Mouse (Mus musculus): ENCODE data around the gene Celf1. TPM values are rescaled to one million over a fixed set of nuclear protein-coding genes. Genes with fewer than 3 reads are reported as not detected.

The Celf1 gene
- total and polyA plus RNA-seq, 3 experiments, result 46.2 to 212 (median 82.3) TPM

- no peak for DNase-seq (ENCODE audit: low read depth, low spot score)
- Histone ChIP-seq H3K4me1 (ENCODE audit: control insufficient read depth in 1 of 2, insufficient read depth in 2 of 2, low read length in 2 of 2) (peaks cover 2% of the 10 kb centered on the region in 2 experiments; a peak in 1 of 4 replicates), H3K4me3 (ENCODE audit: control insufficient read depth in 1 of 2, insufficient read depth in 1 of 2, low read depth in 2 of 2, low read length in 2 of 2) (no peak overlapping the region), H3K9me3 (replicated peaks; ENCODE audit: insufficient read depth, low read length) (no peaks in the 10 kb centered on the region), H3K36me3 (ENCODE audit: control insufficient read depth in 1 of 2, insufficient read depth in 2 of 2, low read length in 2 of 2) (peaks cover 0 to 32% of the 10 kb centered on the region in 2 experiments; a peak in 3 of 4 replicates), H3K27me3 (ENCODE audit: control insufficient read depth in 1 of 2, insufficient read depth in 2 of 2, low read length in 2 of 2) (no peaks in the 10 kb centered on the region), H3K9ac (ENCODE audit: control insufficient read depth, low read depth, low read length, poor library complexity, severe bottlenecking) (no peak overlapping the region), H3K79me2 (ENCODE audit: control insufficient read depth, insufficient read depth, low read length, poor library complexity) (no peaks in the 10 kb centered on the region), H3K27ac (ENCODE audit: control insufficient read depth, low read depth, low read length) (no peak overlapping the region)
- TF ChIP-seq TAL1 (IDR thresholded peaks at IDR 0.05; ENCODE audit: low read length), result no peak
- no peak for TF ChIP-seq MYC (IDR thresholded peaks at IDR 0.05; ENCODE audit: low read depth, low read length)
- no peak for TF ChIP-seq EP300 (IDR thresholded peaks at IDR 0.05; ENCODE audit: low read depth in 1 of 2, low read length in 2 of 2)
- TF ChIP-seq MAZ (IDR thresholded peaks at IDR 0.05; ENCODE audit: low read depth, low read length), result no peak
- no peak for TF ChIP-seq POLR2AphosphoS5 (IDR thresholded peaks at IDR 0.05; ENCODE audit: borderline replicate concordance, low read depth, low read length)
- TF ChIP-seq POLR2A (IDR thresholded peaks at IDR 0.05; ENCODE audit: control insufficient read depth in 1 of 2, insufficient read depth in 1 of 2, low read depth in 1 of 2, low read length in 2 of 2, poor library complexity in 1 of 2), result no peak
- TF ChIP-seq E2F4 (IDR thresholded peaks at IDR 0.05; ENCODE audit: borderline replicate concordance, low read depth, low read length), result no peak
- TF ChIP-seq SIN3A (IDR thresholded peaks at IDR 0.05; ENCODE audit: low read length), result no peak
- TF ChIP-seq CHD1 (IDR thresholded peaks at IDR 0.05; ENCODE audit: low read depth, low read length), result no peak
- no peak for TF ChIP-seq ETS1 (IDR thresholded peaks at IDR 0.05; ENCODE audit: low read depth, low read length)
- no peak for TF ChIP-seq ZC3H11A (IDR thresholded peaks at IDR 0.05; ENCODE audit: low read depth, low read length)
- TF ChIP-seq CTCF (IDR thresholded peaks at IDR 0.05 in 2 of 3, conservative IDR thresholded peaks at IDR 0.05 in 1 of 3; ENCODE audit: control insufficient read depth in 1 of 3, insufficient read depth in 1 of 3, low read depth in 2 of 3, low read length in 3 of 3, poor library complexity in 1 of 3, severe bottlenecking in 1 of 3), result no peak
- no peak for TF ChIP-seq BHLHE40 (IDR thresholded peaks at IDR 0.05; ENCODE audit: borderline replicate concordance, low read depth, low read length)
- no peak for TF ChIP-seq TBP (IDR thresholded peaks at IDR 0.05; ENCODE audit: low read depth, low read length)
Observed at GRCm38 (mm10) chr2:91013881-91014280, 73.7 kb downstream of the Celf1 start.

GRCm38 (mm10) chr2:91015386-91015785 lies 75.2 kb downstream of the Celf1 start:
- H3K9me3 ChIP-seq (replicated peaks; ENCODE audit: insufficient read depth, low read length), result no peaks in the 10 kb centered on the region
- H3K9ac ChIP-seq (ENCODE audit: control insufficient read depth, low read depth, low read length, poor library complexity, severe bottlenecking), result no peak overlapping the region
- DNase-seq (ENCODE audit: low read depth, low spot score), result no peak
- H3K4me1 ChIP-seq (ENCODE audit: control insufficient read depth in 1 of 2, insufficient read depth in 2 of 2, low read length in 2 of 2), result peaks cover under 1 to 2% of the 10 kb centered on the region in 2 experiments; a peak in 1 of 4 replicates
- no peak overlapping the region for H3K4me3 ChIP-seq (ENCODE audit: control insufficient read depth in 1 of 2, insufficient read depth in 1 of 2, low read depth in 2 of 2, low read length in 2 of 2)
- H3K27me3 ChIP-seq (ENCODE audit: control insufficient read depth in 1 of 2, insufficient read depth in 2 of 2, low read length in 2 of 2), result no peaks in the 10 kb centered on the region
- H3K27ac ChIP-seq (ENCODE audit: control insufficient read depth, low read depth, low read length), result no peak overlapping the region
- peaks cover 0 to 24% of the 10 kb centered on the region in 2 experiments; a peak in 3 of 4 replicates for H3K36me3 ChIP-seq (ENCODE audit: control insufficient read depth in 1 of 2, insufficient read depth in 2 of 2, low read length in 2 of 2)
- no peaks in the 10 kb centered on the region for H3K79me2 ChIP-seq (ENCODE audit: control insufficient read depth, insufficient read depth, low read length, poor library complexity)
- no peak for TF ChIP-seq NRF1 (IDR thresholded peaks at IDR 0.05; ENCODE audit: insufficient read depth, low read depth, low read length, poor library complexity, severe bottlenecking)
- no peak for TF ChIP-seq SIN3A (IDR thresholded peaks at IDR 0.05; ENCODE audit: low read length)
- TF ChIP-seq ETS1 (IDR thresholded peaks at IDR 0.05; ENCODE audit: low read depth, low read length), result no peak
- TF ChIP-seq MEF2A (IDR thresholded peaks at IDR 0.05; ENCODE audit: extremely low read depth, insufficient replicate concordance, low read depth, low read length, poor library complexity, severe bottlenecking), result no peak
- no peak for TF ChIP-seq MXI1 (IDR thresholded peaks at IDR 0.05; ENCODE audit: low read depth, low read length)
- TF ChIP-seq NELFE (IDR thresholded peaks at IDR 0.05; ENCODE audit: low read depth, low read length), result no peak
- TF ChIP-seq USF2 (IDR thresholded peaks at IDR 0.05; ENCODE audit: borderline replicate concordance in 1 of 2, insufficient read depth in 1 of 2, low read depth in 1 of 2, low read length in 2 of 2), result no peak
- TF ChIP-seq JUND (IDR thresholded peaks at IDR 0.05; ENCODE audit: low read depth, low read length), result no peak
- no peak for TF ChIP-seq USF1 (IDR thresholded peaks at IDR 0.05; ENCODE audit: low read depth, low read length)
- no peak for TF ChIP-seq POLR2AphosphoS5 (IDR thresholded peaks at IDR 0.05; ENCODE audit: borderline replicate concordance, low read depth, low read length)
- no peak for TF ChIP-seq ZC3H11A (IDR thresholded peaks at IDR 0.05; ENCODE audit: low read depth, low read length)
- no peak for TF ChIP-seq KAT2A (conservative IDR thresholded peaks at IDR 0.05; ENCODE audit: low read depth, low read length)
- TF ChIP-seq GATA1 (IDR thresholded peaks at IDR 0.05; ENCODE audit: low read depth, low read length), result no peak
- no peak for TF ChIP-seq MYB (IDR thresholded peaks at IDR 0.05; ENCODE audit: low read depth, low read length)
- no peak for TF ChIP-seq E2F4 (IDR thresholded peaks at IDR 0.05; ENCODE audit: borderline replicate concordance, low read depth, low read length)

Measured in MEL (cell line).